Mouse (Mus musculus) bone marrow macrophage, adult 2 months (primary cell): Measurements from ENCODE around the gene Olfr543.

Source experiments
- CTCF ChIP-seq: IDR thresholded peaks from 2 replicates; pipeline ENCODE4 v1.5.1; 2012; ENCODE audit warnings: low read depth, mild to moderate bottlenecking, low read length, moderate library complexity
- POLR2A ChIP-seq: IDR thresholded peaks from 2 replicates; pipeline ENCODE4 v1.6.1; 2012; ENCODE audit warnings: mild to moderate bottlenecking, low read depth, low read length, borderline replicate concordance

GRCm38 (mm10) chr7:102441657-102442391, 39.7 kb downstream of the Olfr543 start, which contains the start of gene Rrm1:
- 0 out of 2 replicates have a peak, but pooled peaks have one; percentile 19 for TF ChIP-seq CTCF
- TF ChIP-seq POLR2A: no peak
